Mouse (Mus musculus): ENCODE data around the gene Folr1. TPM values are rescaled to one million over a fixed set of nuclear protein-coding genes. Genes with fewer than 3 reads are reported as not detected.

The Folr1 gene
- polyA plus RNA-seq, 1 experiment: 0.67 TPM

DNA sequence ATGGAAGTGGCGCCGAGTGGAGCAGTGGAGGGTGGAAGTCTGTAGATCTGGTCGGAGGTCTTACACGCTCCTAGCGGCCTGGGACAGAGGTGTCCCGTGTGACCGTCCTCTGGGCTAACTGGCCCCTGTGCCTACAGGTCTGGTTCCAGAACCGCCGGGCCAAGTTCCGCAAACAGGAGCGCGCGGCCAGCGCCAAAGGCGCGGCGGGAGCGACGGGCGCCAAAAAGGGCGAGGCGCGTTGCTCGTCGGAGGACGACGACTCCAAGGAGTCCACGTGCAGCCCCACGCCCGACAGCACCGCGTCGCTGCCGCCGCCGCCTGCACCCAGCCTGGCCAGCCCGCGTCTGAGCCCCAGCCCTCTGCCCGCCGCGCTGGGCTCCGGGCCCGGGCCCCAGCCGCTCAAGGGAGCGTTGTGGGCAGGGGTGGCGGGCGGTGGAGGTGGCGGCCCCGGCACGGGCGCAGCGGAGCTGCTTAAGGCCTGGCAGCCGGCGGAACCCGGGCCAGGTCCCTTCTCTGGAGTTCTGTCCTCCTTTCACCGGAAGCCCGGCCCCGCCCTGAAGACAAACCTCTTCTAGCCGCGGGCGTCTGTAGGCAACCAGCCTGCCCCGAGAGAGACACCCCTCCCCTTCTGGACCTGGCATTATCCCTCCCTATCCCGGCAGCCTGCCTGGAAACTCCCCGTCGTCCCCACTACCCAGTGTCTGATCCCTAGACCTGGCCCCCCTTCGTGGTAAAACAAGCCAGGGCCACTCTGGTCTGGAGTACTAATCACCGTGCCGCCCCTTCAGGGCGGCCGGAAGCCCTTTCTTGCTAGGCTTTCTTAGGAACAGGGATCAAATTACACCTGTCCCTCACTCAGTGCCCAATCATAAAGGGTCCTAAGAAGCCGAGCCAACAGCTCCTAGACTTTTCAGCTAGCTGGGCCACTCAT, 48.8 kb downstream of the Folr1 start:
- no peak overlapping the region for H3K4me3 ChIP-seq (ENCODE audit: insufficient read depth, poor library complexity, severe bottlenecking)
- H3K79me2 ChIP-seq (ENCODE audit: control insufficient read depth, insufficient read depth): no peaks in the 10 kb centered on the region
- H3K27me3 ChIP-seq (ENCODE audit: control insufficient read depth, insufficient read depth, insufficient read length): peaks cover 6% of the 10 kb centered on the region
- H3K36me3 ChIP-seq (ENCODE audit: control insufficient read depth, insufficient read depth): peaks cover 21% of the 10 kb centered on the region
- TF ChIP-seq FOSL1 (IDR thresholded peaks at IDR 0.05; ENCODE audit: insufficient read depth, low read length, poor library complexity, severe bottlenecking) (no peak), CEBPB (IDR thresholded peaks at IDR 0.05; ENCODE audit: low read depth) (no peak), MYOD1 (IDR thresholded peaks at IDR 0.05; ENCODE audit: control insufficient read depth, insufficient read length, low read depth) (no peak), MAX (IDR thresholded peaks at IDR 0.05) (no peak), USF1 (IDR thresholded peaks at IDR 0.05; ENCODE audit: low read depth) (no peak), MYOG (IDR thresholded peaks at IDR 0.05; ENCODE audit: control insufficient read depth, extremely low read depth, insufficient read length) (no peak), CTCF (IDR thresholded peaks at IDR 0.05; ENCODE audit: control insufficient read depth, insufficient read depth, insufficient read length) (no peak)
- H3K79me3 ChIP-seq (ENCODE audit: low read depth): no peaks in the 10 kb centered on the region
- no peak overlapping the region for H3ac ChIP-seq (ENCODE audit: control insufficient read depth, insufficient read length, low read depth)

DNA sequence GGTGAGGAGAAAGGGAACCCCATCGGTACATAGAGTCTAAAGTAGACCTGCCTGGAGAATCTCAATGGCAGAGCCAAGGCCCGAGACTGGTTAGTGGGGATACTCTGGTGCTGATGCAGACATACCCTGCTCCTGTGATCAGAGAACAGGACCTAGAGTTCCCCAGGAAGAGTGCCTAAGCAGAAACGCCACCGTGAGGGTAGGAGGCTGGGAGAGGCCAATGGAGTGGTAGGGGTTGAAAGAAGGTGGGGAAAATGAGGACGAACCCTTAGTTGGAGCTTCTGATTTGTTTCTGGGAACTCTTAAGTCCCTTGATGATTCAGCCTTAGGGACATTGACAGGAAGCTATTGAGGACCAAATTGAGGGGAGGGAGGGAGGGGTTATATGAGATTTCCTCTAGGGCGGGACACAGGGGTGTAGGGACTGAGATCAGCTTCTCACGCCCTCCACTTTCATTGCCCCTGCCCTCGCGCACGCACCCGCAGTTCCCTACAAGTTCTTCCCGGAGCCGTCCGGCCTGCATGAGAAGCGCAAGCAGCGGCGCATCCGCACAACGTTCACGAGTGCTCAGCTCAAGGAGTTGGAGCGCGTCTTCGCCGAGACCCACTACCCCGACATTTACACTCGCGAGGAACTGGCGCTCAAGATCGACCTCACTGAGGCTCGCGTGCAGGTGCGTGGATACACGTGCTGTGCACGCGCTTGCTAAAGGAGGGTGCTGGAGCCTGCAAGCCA, 50.1 kb downstream of the Folr1 start:
- H3K27me3 ChIP-seq (ENCODE audit: control insufficient read depth, insufficient read depth, insufficient read length): peaks cover 6% of the 10 kb centered on the region
- no peak for TF ChIP-seq USF1 (IDR thresholded peaks at IDR 0.05; ENCODE audit: low read depth)
- no peak for TF ChIP-seq CTCF (IDR thresholded peaks at IDR 0.05; ENCODE audit: control insufficient read depth, insufficient read depth, insufficient read length)
- TF ChIP-seq CEBPB (IDR thresholded peaks at IDR 0.05; ENCODE audit: low read depth): no peak
- no peak for TF ChIP-seq FOSL1 (IDR thresholded peaks at IDR 0.05; ENCODE audit: insufficient read depth, low read length, poor library complexity, severe bottlenecking)
- no peak for TF ChIP-seq MYOD1 (IDR thresholded peaks at IDR 0.05; ENCODE audit: control insufficient read depth, insufficient read length, low read depth)
- no peak for TF ChIP-seq MYOG (IDR thresholded peaks at IDR 0.05; ENCODE audit: control insufficient read depth, extremely low read depth, insufficient read length)
- TF ChIP-seq MAX (IDR thresholded peaks at IDR 0.05): no peak
- no peaks in the 10 kb centered on the region for H3K79me2 ChIP-seq (ENCODE audit: control insufficient read depth, insufficient read depth)
- no peak overlapping the region for H3K4me3 ChIP-seq (ENCODE audit: insufficient read depth, poor library complexity, severe bottlenecking)
- H3K79me3 ChIP-seq (ENCODE audit: low read depth): no peaks in the 10 kb centered on the region
- peaks cover 13% of the 10 kb centered on the region for H3K36me3 ChIP-seq (ENCODE audit: control insufficient read depth, insufficient read depth)
- no peak overlapping the region for H3ac ChIP-seq (ENCODE audit: control insufficient read depth, insufficient read length, low read depth)

DNA sequence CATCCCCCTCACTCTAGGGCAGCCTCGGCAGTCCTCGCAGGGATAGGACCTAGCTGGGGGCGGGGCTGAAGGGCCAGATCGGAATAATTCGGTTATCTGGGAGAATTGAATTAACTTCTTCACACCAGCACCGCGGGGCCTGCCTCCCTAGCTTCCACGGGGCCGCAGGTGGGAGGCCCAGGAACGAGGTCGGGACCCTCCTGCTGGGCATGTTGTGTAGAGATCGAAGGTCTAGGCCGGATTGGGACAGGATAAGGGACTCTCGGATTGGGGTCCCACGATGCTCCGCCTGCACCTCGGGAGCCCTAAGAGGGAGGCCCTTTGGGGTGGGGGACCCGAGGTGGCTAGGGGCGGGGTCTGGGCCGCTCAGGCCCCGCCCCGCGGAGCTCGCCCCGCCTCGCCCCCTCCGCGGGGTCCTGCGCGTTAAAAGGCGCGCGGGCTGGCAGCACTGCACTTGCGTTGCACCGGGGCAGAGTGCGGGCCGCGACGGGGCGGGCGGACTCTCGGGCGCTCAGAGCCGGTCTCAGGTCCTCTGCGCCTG, 52.7 kb downstream of the Folr1 start, which contains the start of gene Phox2a:
Gene Phox2a, plus strand, starts transcription at position 453 of the 541 bp plus-strand sequence.
- Histone ChIP-seq H3K27me3 (ENCODE audit: control insufficient read depth, insufficient read depth, insufficient read length) (peaks cover 6% of the 10 kb centered on the region), H3K36me3 (ENCODE audit: control insufficient read depth, insufficient read depth) (no peaks in the 10 kb centered on the region), H3ac (ENCODE audit: control insufficient read depth, insufficient read length, low read depth) (no peak within 1 kb of the TSS), H3K79me3 (ENCODE audit: low read depth) (no peaks in the 10 kb centered on the region), H3K79me2 (ENCODE audit: control insufficient read depth, insufficient read depth) (no peaks in the 10 kb centered on the region), H3K4me3 (ENCODE audit: insufficient read depth, poor library complexity, severe bottlenecking) (no peak within 1 kb of the TSS)
- TF ChIP-seq CEBPB (IDR thresholded peaks at IDR 0.05; ENCODE audit: low read depth) (no peak), CTCF (IDR thresholded peaks at IDR 0.05; ENCODE audit: control insufficient read depth, insufficient read depth, insufficient read length) (no peak), MYOG (IDR thresholded peaks at IDR 0.05; ENCODE audit: control insufficient read depth, extremely low read depth, insufficient read length) (no peak), MYOD1 (IDR thresholded peaks at IDR 0.05; ENCODE audit: control insufficient read depth, insufficient read length, low read depth) (no peak), MAX (IDR thresholded peaks at IDR 0.05) (no peak), USF1 (IDR thresholded peaks at IDR 0.05; ENCODE audit: low read depth) (no peak), FOSL1 (IDR thresholded peaks at IDR 0.05; ENCODE audit: insufficient read depth, low read length, poor library complexity, severe bottlenecking) (no peak)

Small RNA genes within 50 kb of the gene (microRNA-seq; reads per million reads assigned to microRNA genes)
- not detected for gene Gm22655 (ENCODE audit: borderline microRNAs expressed)

Other genes starting within 250 kb of the Folr1 start
- gene Clpb, start 207.2 kb downstream of the Folr1 start, polyA plus RNA-seq (2012; fragmentation: generic; extraction: Trizol): 67.3 TPM
- gene Phox2a, start 52.5 kb downstream of the Folr1 start, polyA plus RNA-seq (2012; fragmentation: generic; extraction: Trizol): 0.05 TPM
- gene Inppl1, start 32.6 kb downstream of the Folr1 start, polyA plus RNA-seq (2012; fragmentation: generic; extraction: Trizol): 116 TPM
- gene Folr2, start 13.6 kb downstream of the Folr1 start, polyA plus RNA-seq (2012; fragmentation: generic; extraction: Trizol): 0.08 TPM
- 85.0 TPM for gene Anapc15, start 7.1 kb downstream of the Folr1 start, polyA plus RNA-seq (2012; fragmentation: generic; extraction: Trizol)
- 200 TPM for gene Lamtor1, start 35.1 kb upstream of the Folr1 start, polyA plus RNA-seq (2012; fragmentation: generic; extraction: Trizol)
- 0.12 TPM for gene Tomt, start 35.6 kb upstream of the Folr1 start, polyA plus RNA-seq (2012; fragmentation: generic; extraction: Trizol)
- 1.7 TPM for gene Lrrc51, start 63.1 kb upstream of the Folr1 start, polyA plus RNA-seq (2012; fragmentation: generic; extraction: Trizol)
- gene Numa1, start 63.3 kb upstream of the Folr1 start, polyA plus RNA-seq (2012; fragmentation: generic; extraction: Trizol): 80.4 TPM
- 0.95 TPM for gene Il18bp, start 147.9 kb upstream of the Folr1 start, polyA plus RNA-seq (2012; fragmentation: generic; extraction: Trizol)
- 55.8 TPM for gene Rnf121, start 194.7 kb upstream of the Folr1 start, polyA plus RNA-seq (2012; fragmentation: generic; extraction: Trizol)
- gene Xndc1, start 194.7 kb upstream of the Folr1 start, polyA plus RNA-seq (2012; fragmentation: generic; extraction: Trizol): 13.2 TPM
- 0.16 TPM for gene Xntrpc, start 194.9 kb upstream of the Folr1 start, polyA plus RNA-seq (2012; fragmentation: generic; extraction: Trizol)
- not detected for gene Trpc2, start 212.3 kb upstream of the Folr1 start, polyA plus RNA-seq (2012; fragmentation: generic; extraction: Trizol)
- 0.05 TPM for gene Art1, start 231.0 kb upstream of the Folr1 start, polyA plus RNA-seq (2012; fragmentation: generic; extraction: Trizol)
- gene Art5, start 238.7 kb upstream of the Folr1 start, polyA plus RNA-seq (2012; fragmentation: generic; extraction: Trizol): not detected
- 0.01 TPM for gene Chrna10, start 246.0 kb upstream of the Folr1 start, polyA plus RNA-seq (2012; fragmentation: generic; extraction: Trizol)